Mouse (Mus musculus) thymus, postnatal 0 days (tissue): ENCODE results near the gene Ano1. TPM values are rescaled to one million over a fixed set of nuclear protein-coding genes. Genes with fewer than 3 reads are reported as not detected.

Experiments
- DNase-seq: peaks from one replicate; pipeline ENCODE4 v3.0.0-alpha.2; 2015; ENCODE audit warnings: low spot score
- polyA plus RNA-seq: library from polyadenylated mRNA; unstranded; fragments of >200 nt; fragmentation: Nextera tagmentation; extraction: Ambion mirVana; gene quantifications from 2 replicates; pipeline ENCODE4 v1.2.1, GENCODE M21; 2015

The Ano1 gene
- polyA plus RNA-seq, 1 experiment from 2014 or later = 1.3 TPM

- no peak for DNase-seq
Observed at GRCm38 (mm10) chr7:144697870-144698269, 53.9 kb downstream of the Ano1 start.

- peak; percentile 19 for DNase-seq
Observed at GRCm38 (mm10) chr7:144696764-144697704, 54.7 kb downstream of the Ano1 start.

DNA sequence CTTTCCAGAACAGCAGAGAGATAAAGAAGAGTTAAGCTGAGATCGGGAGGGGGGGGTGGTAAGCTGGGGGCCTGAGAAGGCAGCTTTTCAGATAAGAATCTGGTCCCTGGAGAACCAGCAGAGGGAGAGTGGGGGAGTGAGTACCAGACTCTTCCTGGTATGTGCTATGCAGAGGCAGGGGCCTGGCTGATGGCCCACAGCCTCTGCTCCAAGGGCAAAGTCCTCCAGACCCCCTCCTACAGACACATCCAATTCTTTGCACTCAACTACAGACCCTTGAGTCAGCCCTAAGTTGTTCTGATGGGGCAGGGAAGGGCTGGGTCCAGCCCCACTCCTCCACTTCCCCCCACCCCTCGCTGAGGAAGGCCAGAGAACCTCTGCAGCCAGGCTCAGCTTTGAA lies 61.9 kb downstream of the Ano1 start:
- no peak for DNase-seq

- DNase-seq = no peak
Observed at GRCm38 (mm10) chr7:144689136-144689535, 62.6 kb downstream of the Ano1 start.

DNA sequence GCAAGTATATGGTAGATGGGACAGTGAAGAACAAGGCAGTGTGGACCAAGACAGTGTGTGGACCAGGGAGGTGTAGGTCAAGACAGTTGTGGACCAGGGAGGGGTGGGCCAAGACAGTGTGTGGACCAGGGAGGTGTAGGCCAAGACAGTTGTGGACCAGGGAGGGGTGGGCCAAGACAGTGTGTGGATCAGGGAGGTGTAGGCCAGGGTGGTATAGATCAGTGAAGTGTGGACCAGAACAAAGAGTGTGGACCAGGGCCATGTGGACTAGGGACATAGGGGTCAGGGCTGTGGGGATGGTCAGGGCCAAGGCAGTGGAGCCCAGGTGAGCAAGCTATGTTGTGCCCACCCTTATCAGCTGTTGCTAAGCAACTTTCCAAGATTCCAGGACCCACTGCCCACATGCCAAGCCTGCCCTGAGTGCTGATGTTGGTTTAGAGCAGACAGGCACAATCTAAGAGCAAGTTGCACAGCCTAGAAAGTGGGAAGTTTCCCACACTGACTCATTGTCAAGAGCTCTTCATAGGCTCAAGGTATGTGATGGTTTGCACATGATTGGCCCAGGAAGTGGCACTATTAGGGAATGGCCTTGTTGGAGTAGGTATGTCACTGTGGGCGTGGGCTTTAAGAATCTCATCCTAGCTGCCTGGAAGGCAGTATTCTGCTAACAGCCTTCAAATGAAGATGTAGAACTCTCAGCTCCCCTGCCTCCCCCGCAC lies 64.0 kb downstream of the Ano1 start:
- DNase-seq = no peak

GRCm38 (mm10) chr7:144684947-144685346 lies 66.8 kb downstream of the Ano1 start:
- DNase-seq = no peak

GRCm38 (mm10) chr7:144684467-144684866 lies 67.3 kb downstream of the Ano1 start:
- DNase-seq = no peak

GRCm38 (mm10) chr7:144680096-144680495 lies 71.7 kb downstream of the Ano1 start:
- DNase-seq = no peak

- DNase-seq = no peak
Observed at GRCm38 (mm10) chr7:144678241-144679030, 73.3 kb downstream of the Ano1 start.

DNA sequence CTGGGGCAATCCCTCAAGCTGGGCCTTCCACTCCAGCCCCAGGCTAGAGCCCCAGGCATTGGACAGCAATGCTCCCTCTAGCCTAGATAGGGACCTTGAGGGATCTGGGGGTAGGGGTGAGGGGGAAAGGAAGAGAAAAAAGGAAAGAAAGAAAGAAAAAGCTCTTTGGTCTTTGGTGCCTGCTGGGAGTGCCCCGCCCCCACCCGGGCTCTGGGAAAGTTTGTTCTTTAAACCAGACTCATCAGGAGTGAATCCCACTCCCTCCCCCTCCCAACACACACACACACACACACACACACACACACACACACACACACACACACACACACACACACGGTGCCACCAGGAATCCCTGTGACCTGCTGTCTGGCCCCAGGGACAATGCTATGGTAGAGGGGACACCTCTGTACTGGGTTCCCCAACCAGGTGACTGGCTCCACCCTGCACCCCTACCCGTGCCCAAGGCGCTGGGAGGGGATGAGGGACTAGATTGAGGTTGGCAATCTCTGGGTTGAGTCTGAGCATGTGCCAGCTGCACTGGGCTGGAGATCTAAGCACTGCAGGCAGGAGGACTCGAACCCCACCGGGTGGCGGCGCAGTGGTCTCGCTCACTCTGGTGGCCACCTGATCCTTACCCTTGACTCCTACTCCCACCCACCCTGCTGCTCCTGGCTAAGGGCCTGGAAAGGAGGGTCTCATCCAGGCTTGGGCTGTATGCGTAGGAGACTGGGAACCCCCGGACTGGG lies 74.3 kb downstream of the Ano1 start:
- no peak for DNase-seq

DNA sequence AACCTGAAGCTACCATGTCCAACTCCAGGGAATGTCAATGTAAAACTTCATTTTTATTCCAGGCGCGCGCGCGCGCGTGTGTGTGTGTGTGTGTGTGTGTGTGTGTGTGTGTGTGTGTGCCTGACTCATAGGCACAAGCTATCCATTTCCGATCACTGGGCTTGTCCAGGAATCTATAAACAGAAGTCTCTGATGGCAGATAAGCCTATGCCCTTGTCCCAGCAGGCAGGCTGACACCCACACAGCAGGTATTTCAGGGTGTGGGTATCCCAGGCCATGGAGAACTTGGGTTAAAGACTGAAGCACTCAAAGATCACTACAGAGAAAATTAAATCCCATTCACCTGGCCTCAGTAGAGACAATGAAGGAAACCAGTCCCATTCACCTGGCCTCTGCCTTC lies 76.1 kb downstream of the Ano1 start:
- no peak for DNase-seq

- DNase-seq = no peak
Observed at GRCm38 (mm10) chr7:144669895-144670294, 81.9 kb downstream of the Ano1 start.

DNA sequence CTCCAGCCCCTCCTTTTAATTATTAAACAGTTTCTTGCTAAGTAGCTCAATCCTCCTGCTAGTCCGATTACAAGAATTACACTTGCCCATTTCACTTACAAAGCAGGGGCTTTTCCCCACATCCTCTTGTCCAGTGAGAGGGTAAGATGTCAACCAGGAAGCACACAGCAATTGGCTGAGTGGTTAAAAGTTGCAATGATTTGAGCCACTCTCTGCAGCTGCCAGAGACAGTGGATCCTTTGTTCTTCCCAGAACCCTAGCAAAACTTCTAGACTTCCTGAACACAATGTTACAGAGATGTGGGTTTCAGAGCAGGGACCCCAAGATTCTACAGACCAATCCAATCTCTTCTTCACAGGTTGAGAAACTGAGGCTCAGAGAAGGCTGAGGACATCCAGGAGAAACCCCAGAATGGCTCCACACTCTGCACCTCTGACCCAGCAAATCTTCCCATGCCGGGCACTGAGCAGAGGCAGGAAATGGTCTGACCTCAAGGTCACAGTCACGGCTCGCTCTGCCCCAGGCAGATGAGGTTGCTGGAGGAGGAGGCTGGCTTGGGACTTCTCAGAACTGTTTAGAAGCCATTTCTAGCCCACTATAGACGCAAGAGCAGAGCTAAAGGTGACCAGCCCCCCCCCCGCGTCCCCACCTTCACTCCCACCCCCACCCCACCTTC lies 83.0 kb downstream of the Ano1 start:
- DNase-seq = no peak

DNA sequence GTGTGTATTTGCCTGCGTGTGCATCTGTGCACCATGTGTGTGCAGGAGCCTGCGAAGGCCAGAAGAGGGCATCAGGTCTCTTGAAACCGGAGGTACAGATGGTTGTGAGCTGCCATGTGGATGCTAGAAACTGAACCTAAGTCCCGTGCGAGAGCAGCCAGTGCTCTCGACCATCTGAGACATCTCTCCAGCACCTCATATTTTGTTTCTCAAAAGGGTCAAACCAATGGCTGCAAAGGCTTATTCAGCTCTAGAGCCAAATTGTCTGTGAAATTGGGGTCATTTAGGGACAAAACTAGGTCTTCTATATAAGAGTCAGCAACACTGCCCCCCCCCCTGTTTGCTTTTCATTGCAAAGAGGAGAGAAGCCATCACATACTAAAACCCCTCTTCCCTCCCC lies 84.7 kb downstream of the Ano1 start:
- no peak for DNase-seq

- DNase-seq = no peak
Observed at GRCm38 (mm10) chr7:144665585-144665984, 86.2 kb downstream of the Ano1 start.

- no peak for DNase-seq
Observed at GRCm38 (mm10) chr7:144663566-144663965, 88.2 kb downstream of the Ano1 start.

DNA sequence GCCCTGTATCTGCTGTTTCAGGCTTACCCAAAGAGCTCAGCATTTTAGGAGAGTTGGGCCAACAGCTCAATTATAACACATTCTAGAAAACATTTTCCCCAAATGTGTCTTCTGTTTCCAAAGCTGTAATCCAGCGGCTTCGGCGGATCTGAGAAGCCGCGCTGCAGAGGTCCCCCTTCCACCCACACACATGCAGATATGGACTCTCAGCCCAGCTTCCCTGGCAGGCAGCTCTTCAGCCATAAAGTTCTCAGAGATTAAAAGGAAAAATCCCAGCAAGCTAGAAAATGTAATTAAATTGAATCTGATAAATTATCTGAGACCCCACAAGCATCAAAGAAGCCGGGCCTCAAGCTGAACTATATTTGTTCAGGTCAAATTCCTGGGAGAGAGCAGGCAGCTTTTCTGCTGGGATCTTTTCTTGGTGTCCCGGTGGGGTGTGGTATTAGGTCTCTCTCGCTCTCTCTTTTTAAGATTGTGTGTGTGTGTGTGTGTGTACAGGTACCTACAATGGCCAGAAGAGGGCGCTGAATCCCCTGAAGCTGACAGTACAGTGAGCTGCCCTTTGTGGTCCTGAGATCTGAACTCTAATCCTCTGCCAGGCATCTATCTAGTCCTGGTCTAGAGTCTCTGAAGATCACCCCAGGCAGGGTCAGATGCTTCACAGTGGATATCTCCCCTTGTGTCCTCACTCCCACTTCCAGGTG lies 95.4 kb downstream of the Ano1 start:
- DNase-seq = no peak

DNA sequence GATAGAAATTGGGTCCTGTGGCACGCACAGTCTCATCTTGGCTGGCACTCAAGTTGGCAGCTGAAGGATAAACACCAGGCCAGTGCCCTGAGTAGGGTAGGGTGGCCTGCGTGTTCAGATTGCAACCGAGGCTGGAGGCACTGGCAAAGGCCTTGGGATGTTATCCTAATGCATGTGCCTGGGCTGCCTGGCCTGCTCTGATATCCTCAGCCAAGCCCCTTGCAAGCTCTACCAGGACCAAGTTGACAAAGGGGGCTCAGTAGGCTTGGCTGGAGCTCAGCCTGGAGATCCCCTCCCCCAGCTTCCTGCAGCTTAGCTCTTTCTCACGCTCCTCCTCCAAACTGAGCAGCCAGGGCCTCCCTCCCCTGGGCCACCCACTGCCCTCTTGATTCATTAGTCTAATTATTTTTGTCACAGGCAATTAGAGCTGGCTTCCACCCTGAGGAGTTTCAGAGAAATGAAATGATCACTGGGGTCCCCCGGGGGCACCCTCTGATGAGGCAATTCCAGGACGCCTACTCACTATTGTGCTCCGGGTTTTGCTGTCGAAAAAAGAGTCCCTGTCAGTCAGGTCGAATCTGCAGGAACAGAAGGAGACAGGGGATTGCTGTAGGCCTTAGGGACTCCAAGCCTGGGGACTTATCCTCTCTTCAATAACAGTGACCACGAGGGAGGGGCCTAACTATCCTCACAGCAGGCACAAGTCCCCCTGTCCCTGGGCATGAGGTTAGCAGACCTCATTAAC lies 97.9 kb downstream of the Ano1 start:
- DNase-seq = no peak

GRCm38 (mm10) chr7:144647547-144647946 lies 104.2 kb downstream of the Ano1 start:
- no peak for DNase-seq
